Mouse (Mus musculus): ENCODE data around the gene Nxt1. TPM values are rescaled to one million over a fixed set of nuclear protein-coding genes. Genes with fewer than 3 reads are reported as not detected.

Gene Nxt1
- total RNA-seq, 2 experiments from 2014 or later, result 11.2 to 16.0 TPM

DNA sequence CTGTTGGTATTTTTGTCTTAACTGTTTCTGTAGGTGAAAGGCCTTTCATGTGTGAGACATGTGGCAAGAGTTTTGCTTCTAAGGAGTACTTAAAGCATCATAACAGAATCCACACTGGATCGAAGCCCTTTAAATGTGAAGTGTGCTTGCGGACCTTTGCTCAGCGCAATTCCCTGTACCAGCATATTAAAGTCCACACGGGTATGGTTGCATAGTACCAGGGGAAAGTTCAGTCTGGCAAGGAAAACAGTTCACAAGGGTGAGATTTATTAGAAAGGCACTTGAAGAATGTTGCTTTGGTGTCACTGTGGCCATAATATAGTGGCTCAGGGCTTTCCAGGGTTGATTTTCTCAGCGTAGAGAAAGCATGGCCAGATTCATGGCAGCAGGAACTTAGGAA, 15.6 kb downstream of the Nxt1 start:
- DNase-seq (ENCODE audit: extremely low spot score in 1 of 2, low spot score in 1 of 2), result no peak

DNA sequence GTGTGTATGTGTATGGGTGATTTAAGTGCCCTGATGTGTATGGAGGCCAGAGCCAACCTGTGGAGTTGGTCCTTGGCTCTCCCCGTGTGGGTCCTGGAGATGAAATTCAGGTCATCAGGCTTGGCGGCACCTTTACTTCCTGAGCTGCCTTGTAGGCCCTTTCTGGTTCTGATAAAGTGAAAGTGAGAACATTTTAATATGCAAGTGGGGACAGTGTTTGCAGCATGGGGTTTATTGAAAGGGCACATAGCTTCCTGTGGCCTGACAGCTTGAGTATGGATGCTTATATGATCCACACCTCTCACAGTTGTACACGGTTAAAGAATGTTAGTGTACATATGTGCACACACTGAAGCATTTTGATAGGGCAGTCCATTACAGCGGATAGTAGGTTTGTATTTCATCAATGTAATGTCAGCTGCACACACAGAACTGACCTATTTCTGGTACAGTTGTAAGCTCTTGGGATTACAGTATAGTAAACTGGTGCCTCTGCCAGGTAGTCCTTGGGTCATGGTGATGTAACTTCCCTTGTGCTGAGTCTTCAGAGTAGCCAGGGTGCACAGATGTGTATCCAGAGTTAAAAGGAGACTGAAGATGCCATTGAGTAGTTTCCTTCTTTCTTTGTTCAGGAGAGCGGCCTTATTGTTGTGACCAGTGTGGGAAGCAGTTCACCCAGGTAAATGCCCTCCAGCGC, 17.2 kb downstream of the Nxt1 start:
- DNase-seq (ENCODE audit: extremely low spot score in 1 of 2, low spot score in 1 of 2), result no peak

DNA sequence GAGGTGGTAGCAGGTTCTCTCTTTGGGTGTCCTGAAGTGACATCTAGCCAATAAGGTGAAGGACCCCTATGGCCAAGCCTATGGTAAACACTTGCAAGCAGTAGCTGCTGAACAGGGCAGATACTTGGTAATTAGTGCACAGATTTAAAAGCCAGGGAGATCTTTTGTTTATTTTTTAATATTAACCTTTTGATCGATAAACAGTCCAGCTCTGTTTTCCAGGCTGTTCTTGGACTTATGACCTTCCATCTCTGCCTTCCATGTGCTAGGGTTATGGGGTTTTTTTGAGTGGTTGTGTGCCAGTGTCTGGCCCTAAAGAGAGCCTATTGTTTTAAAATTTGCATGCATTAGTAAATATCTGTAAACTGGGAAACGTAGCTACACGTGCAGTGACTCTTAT, 17.9 kb downstream of the Nxt1 start:
- no peak for DNase-seq (ENCODE audit: extremely low spot score in 1 of 2, low spot score in 1 of 2)

DNA sequence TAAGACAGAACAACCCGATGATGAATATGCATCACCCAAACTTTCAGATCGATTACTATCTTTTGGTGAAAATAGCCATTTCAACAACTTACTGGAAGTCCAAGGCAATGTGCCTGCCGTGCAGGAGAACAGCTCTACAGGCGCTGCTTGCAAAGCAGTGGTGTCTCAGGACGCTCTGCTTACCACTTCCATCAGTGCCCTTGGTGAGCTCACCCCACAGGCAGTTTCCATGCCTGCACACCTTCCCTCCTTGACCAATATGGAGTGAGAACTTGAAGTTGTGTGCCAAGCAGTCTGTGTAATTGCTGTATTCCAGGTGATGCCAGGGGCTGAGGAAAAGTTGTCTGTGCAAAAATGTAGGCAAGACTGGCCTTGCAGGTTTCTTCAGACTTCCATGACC, 18.4 kb downstream of the Nxt1 start:
- DNase-seq (ENCODE audit: extremely low spot score in 1 of 2, low spot score in 1 of 2), result no peak

DNA sequence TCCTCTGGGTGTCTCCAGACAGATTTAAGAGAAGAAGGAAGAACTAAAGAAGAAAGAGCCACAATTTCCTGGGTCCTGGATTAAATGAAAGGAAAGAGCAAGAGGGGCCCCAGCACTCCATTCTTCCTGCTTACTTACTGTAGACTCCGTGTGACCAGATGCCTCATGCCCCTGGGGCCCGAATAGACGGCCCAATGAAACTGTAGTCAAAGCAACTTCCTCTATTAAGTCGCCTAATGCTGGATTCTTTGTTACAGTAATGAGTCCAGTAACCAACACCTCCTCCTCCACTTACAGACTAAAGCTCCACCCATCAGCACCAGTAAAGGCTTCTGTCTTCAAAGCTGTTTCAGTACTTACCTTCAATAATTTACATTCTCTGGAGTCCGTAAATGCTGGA, 26.2 kb downstream of the Nxt1 start:
- DNase-seq (ENCODE audit: extremely low spot score in 1 of 2, low spot score in 1 of 2), result no peak

DNA sequence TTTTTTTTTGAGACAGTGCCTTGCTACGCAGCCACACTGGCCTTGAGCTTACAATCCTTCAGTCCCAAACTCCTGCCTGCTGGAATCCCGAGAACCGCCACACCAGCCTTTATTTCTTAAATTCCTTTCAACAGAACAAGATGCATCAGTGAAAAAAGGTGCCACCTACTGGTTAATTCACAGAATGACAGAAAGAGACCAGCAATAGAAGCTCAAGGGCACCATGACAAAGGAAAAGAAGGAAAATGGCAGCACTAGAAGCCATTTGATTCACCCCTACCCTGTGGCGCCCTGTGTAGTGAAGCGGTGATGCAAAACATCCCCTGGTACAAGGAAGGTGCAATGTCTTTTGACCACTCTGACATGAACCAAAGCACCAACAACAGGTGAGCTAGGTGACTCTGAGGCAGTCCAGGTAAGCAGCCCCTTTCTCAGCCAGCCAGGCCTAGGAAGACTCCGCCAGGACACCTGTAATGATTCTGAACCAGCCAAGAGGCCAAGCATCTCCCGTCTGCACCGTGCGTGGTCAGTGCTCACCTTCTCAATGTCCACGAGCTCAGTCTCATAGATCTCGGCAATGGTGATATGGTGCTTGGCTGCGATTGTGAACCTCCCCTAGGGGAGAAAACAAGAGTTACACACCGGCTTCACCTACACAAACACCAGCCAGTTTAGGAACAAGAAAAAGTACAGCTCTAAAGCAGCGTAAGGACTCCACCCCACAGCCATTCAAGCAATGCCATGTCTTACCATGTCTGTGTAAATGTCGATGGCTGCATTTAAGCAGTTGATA, 34.2 kb downstream of the Nxt1 start:
- no peak for DNase-seq (ENCODE audit: extremely low spot score in 1 of 2, low spot score in 1 of 2)

DNA sequence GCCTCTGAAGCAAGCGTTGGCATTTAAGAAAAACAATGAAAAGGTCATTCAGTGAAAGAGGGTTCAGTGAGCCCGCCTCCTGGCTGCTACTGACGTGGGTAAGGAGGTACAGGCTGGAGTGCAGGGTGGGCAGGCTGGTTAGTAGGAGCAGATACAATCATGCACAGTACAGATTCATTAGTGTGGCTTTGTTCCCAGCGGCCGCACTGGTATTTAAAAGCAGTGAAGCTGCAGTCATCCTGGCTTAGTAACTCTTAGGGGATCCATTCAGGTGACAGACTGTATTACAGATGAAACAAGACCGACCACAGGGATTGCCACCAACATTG, 34.8 kb downstream of the Nxt1 start:
- no peak for DNase-seq (ENCODE audit: extremely low spot score in 1 of 2, low spot score in 1 of 2)

DNA sequence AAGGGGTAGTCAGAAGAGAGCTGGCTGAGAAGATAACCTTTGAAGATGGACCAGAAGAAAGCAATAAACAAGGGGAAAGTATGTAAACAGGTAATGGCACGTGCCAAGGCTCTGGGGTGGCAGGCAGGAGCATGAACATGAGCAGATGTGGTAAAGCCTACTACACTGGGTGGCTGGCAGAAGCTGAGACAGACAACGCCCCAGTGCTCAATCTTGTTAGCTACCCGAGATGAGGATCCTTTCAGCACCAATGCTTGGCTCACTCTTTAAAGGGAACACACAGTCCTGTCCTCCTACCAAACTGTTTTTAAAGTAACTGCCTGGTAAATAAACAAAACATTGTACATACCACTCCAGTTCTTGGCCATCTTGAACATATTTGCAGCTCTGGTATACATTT, 39.9 kb downstream of the Nxt1 start:
- no peak for DNase-seq (ENCODE audit: extremely low spot score in 1 of 2, low spot score in 1 of 2)

DNA sequence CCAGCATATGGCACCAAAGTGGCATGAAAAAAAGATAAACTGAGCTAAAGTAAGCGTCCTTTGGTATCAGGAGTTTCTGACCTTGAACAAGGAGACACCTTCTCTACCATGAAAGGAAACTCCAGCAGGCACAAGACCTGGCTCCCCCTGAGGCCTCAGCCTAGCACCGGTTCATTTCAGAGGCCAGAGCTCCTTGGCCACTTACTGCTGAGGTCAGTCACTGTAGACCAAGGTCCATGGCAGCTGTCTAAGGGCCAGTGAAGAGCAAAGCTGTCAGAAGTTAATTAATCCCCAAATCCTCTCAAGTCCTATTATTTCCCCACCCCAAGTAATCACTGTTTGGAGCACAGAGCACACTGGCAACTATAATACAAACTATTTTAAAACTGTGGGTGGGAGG, 44.7 kb downstream of the Nxt1 start:
- no peak for DNase-seq (ENCODE audit: extremely low spot score in 1 of 2, low spot score in 1 of 2)

DNA sequence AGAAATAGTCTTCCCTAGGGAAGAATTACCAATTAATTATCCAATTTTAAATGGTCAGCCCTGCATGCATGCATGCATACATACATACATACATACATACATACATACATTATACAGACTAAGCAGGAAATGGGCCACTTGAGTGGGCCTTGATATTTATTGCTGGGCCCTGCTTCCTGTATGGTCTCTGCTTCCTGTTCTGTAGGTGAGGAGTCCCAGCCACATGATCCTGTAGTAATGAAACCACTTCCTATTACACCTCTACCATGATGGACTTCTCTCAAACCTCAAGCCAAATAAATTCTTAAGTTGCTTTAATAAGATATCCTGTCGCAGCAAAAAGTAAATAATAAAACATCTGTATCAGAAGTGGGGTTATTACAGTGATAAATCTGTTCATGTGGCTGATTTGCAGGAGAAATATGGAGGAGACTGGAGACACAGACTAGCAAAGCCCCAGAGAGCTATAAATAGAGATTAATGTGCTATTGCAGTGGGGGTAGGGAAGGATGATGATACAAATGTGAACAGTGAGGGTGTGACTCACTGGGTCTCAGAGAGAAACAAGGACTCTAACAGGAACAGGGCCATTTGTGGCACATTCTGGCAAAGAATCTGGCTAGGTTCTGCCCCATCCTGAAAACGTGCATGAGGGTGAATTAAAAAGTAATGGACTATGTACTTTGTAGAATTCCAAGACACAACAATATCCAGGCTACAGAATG, 47.0 kb downstream of the Nxt1 start:
- DNase-seq (ENCODE audit: extremely low spot score in 1 of 2, low spot score in 1 of 2), result no peak

Other genes starting within 250 kb of the Nxt1 start
- gene Cd93, start 229.0 kb upstream of the Nxt1 start, total RNA-seq (2021), result 1 to 10 TPM; 5.4 to 6.7 TPM
- gene Gzf1, start 8.4 kb downstream of the Nxt1 start, total RNA-seq (2021), result 10 to 100 TPM; 30.4 to 32.4 TPM
- 100 to 1,000 TPM; 300 to 310 TPM for gene Napb, start 59.9 kb downstream of the Nxt1 start, total RNA-seq (2021)
- under 1 TPM in 1 of 2 experiments, not detected in 1; 0.85 TPM for gene Cstl1, start 77.8 kb downstream of the Nxt1 start, total RNA-seq (2021)
- gene Cst11, start 98.9 kb downstream of the Nxt1 start, total RNA-seq (2021), result not detected
- not detected for gene 8030411F24Rik, start 109.4 kb downstream of the Nxt1 start, total RNA-seq (2021)
- 1 to 10 TPM; 4.0 to 6.1 TPM for gene Cst12, start 116.8 kb downstream of the Nxt1 start, total RNA-seq (2021)
- under 1 TPM in 1 of 2 experiments, not detected in 1; 0.37 TPM for gene Cst8, start 126.2 kb downstream of the Nxt1 start, total RNA-seq (2021)
- not detected for gene Cst13, start 147.5 kb downstream of the Nxt1 start, total RNA-seq (2021)
- gene Cst9, start 162.5 kb downstream of the Nxt1 start, total RNA-seq (2021), result not detected
- gene 9230104L09Rik, start 192.4 kb downstream of the Nxt1 start, total RNA-seq (2021), result not detected
- gene Cst3, start 203.1 kb downstream of the Nxt1 start, total RNA-seq (2021), result 1,000 to 10,000 TPM; 2,237 to 2,613 TPM

Measured in layer of hippocampus, postnatal 25 days (tissue).